Mouse (Mus musculus): ENCODE data around the gene Gm39653.

- TF ChIP-seq POLR2A (IDR thresholded peaks at IDR 0.05; ENCODE audit: borderline replicate concordance, insufficient read depth, low read length) (no peak), CTCF (IDR thresholded peaks at IDR 0.05; ENCODE audit: borderline replicate concordance, insufficient read depth, low read depth, low read length) (no peak)
These were observed 6.2 kb upstream of the Gm39653 start for GRCm38 (mm10) chr1:63609613-63610012.

Measured in cerebellum, adult 2 months (tissue).